Mouse (Mus musculus): ENCODE data around the gene Bcs1l.

The Bcs1l gene

GRCm38 (mm10) chr1:74584616-74585398 lies 3.3 kb upstream of the Bcs1l start:
- H3K9me3 ChIP-seq (ENCODE audit: low read length), result no peaks in the 10 kb centered on the region
- H3K4me1 ChIP-seq (replicated peaks; ENCODE audit: low read depth, low read length), result peaks cover 62% of the 10 kb centered on the region
- no peaks in the 10 kb centered on the region for H3K27me3 ChIP-seq (ENCODE audit: insufficient read depth, low read length)
- no peak for TF ChIP-seq NANOG (IDR thresholded peaks at IDR 0.05; ENCODE audit: borderline replicate concordance, low read length)
- TF ChIP-seq CTCF (conservative IDR thresholded peaks at IDR 0.05; ENCODE audit: low read length), result no peak
- peaks cover 53% of the 10 kb centered on the region for H3K36me3 ChIP-seq (ENCODE audit: insufficient read depth, low read length)
- no peak overlapping the region for H3K4me3 ChIP-seq (replicated peaks; ENCODE audit: low read length)

- peaks cover 59% of the 10 kb centered on the region for H3K4me1 ChIP-seq (replicated peaks; ENCODE audit: low read depth, low read length)
- H3K4me3 ChIP-seq (replicated peaks; ENCODE audit: low read length), result peak overlapping the region; percentile 99
- TF ChIP-seq CTCF (conservative IDR thresholded peaks at IDR 0.05; ENCODE audit: low read length) (no peak), POU5F1 (IDR thresholded peaks at IDR 0.05; ENCODE audit: borderline replicate concordance, low read length) (no peak), NANOG (IDR thresholded peaks at IDR 0.05; ENCODE audit: borderline replicate concordance, low read length) (no peak)
These were observed 786 bp upstream of the Bcs1l start for GRCm38 (mm10) chr1:74587233-74587772.

GRCm38 (mm10) chr1:74594434-74594833 lies 6.3 kb downstream of the Bcs1l start:
- Histone ChIP-seq H3K36me3 (ENCODE audit: insufficient read depth, low read length) (peaks cover 94% of the 10 kb centered on the region), H3K4me1 (replicated peaks; ENCODE audit: low read depth, low read length) (peaks cover 12% of the 10 kb centered on the region), H3K4me3 (replicated peaks; ENCODE audit: low read length) (no peak overlapping the region), H3K9me3 (ENCODE audit: low read length) (no peaks in the 10 kb centered on the region), H3K27me3 (ENCODE audit: insufficient read depth, low read length) (no peaks in the 10 kb centered on the region)
- TF ChIP-seq CTCF (conservative IDR thresholded peaks at IDR 0.05; ENCODE audit: low read length) (no peak), POU5F1 (IDR thresholded peaks at IDR 0.05; ENCODE audit: borderline replicate concordance, low read length) (no peak), NANOG (IDR thresholded peaks at IDR 0.05; ENCODE audit: borderline replicate concordance, low read length) (no peak)

More at GRCm38 (mm10) chr1:74587233-74587772, 786 bp upstream of the Bcs1l start:
- Histone ChIP-seq H3K27me3 (ENCODE audit: insufficient read depth, low read length) (no peaks in the 10 kb centered on the region), H3K9me3 (ENCODE audit: low read length) (no peaks in the 10 kb centered on the region), H3K36me3 (ENCODE audit: insufficient read depth, low read length) (peaks cover 58% of the 10 kb centered on the region)

GRCm38 (mm10) chr1:74600501-74601266 lies 12.6 kb downstream of the Bcs1l start:
- Histone ChIP-seq H3K9me3 (ENCODE audit: low read length) (no peaks in the 10 kb centered on the region), H3K27me3 (ENCODE audit: insufficient read depth, low read length) (no peaks in the 10 kb centered on the region), H3K4me1 (replicated peaks; ENCODE audit: low read depth, low read length) (peaks cover 10% of the 10 kb centered on the region), H3K36me3 (ENCODE audit: insufficient read depth, low read length) (peaks cover 39% of the 10 kb centered on the region), H3K4me3 (replicated peaks; ENCODE audit: low read length) (peak overlapping the region; percentile 94)
- no peak for TF ChIP-seq NANOG (IDR thresholded peaks at IDR 0.05; ENCODE audit: borderline replicate concordance, low read length)

- TF ChIP-seq CTCF (conservative IDR thresholded peaks at IDR 0.05; ENCODE audit: low read length) (no peak), POU5F1 (IDR thresholded peaks at IDR 0.05; ENCODE audit: borderline replicate concordance, low read length) (no peak), NANOG (IDR thresholded peaks at IDR 0.05; ENCODE audit: borderline replicate concordance, low read length) (no peak)
- no peaks in the 10 kb centered on the region for H3K27me3 ChIP-seq (ENCODE audit: insufficient read depth, low read length)
- H3K4me1 ChIP-seq (replicated peaks; ENCODE audit: low read depth, low read length), result peaks cover 10% of the 10 kb centered on the region
- no peaks in the 10 kb centered on the region for H3K9me3 ChIP-seq (ENCODE audit: low read length)
- H3K36me3 ChIP-seq (ENCODE audit: insufficient read depth, low read length), result peaks cover 33% of the 10 kb centered on the region
- H3K4me3 ChIP-seq (replicated peaks; ENCODE audit: low read length), result peak within 1 kb of the TSS; percentile 94
These were observed 13.3 kb downstream of the Bcs1l start, which contains the start of the genes Rnf25 and Stk36 for GRCm38 (mm10) chr1:74601267-74601962. Gene Rnf25, minus strand, starts transcription at chr1:74601397. Gene Stk36, plus strand, starts transcription at chr1:74601445.

GRCm38 (mm10) chr1:74624183-74624582 lies 36.1 kb downstream of the Bcs1l start:
- Histone ChIP-seq H3K27me3 (ENCODE audit: insufficient read depth, low read length) (no peaks in the 10 kb centered on the region), H3K36me3 (ENCODE audit: insufficient read depth, low read length) (no peaks in the 10 kb centered on the region), H3K4me1 (replicated peaks; ENCODE audit: low read depth, low read length) (peaks cover 4% of the 10 kb centered on the region; the same call in 1 of the 2 replicates), H3K4me3 (replicated peaks; ENCODE audit: low read length) (no peak overlapping the region), H3K9me3 (ENCODE audit: low read length) (no peaks in the 10 kb centered on the region)
- TF ChIP-seq POU5F1 (IDR thresholded peaks at IDR 0.05; ENCODE audit: borderline replicate concordance, low read length), result no peak
- TF ChIP-seq NANOG (IDR thresholded peaks at IDR 0.05; ENCODE audit: borderline replicate concordance, low read length), result no peak
- no peak for TF ChIP-seq CTCF (conservative IDR thresholded peaks at IDR 0.05; ENCODE audit: low read length)

- no peaks in the 10 kb centered on the region for H3K27me3 ChIP-seq (ENCODE audit: insufficient read depth, low read length)
- H3K4me1 ChIP-seq (replicated peaks; ENCODE audit: low read depth, low read length), result peaks cover 4% of the 10 kb centered on the region; the same call in 1 of the 2 replicates
- H3K36me3 ChIP-seq (ENCODE audit: insufficient read depth, low read length), result no peaks in the 10 kb centered on the region
- no peak overlapping the region for H3K4me3 ChIP-seq (replicated peaks; ENCODE audit: low read length)
- no peaks in the 10 kb centered on the region for H3K9me3 ChIP-seq (ENCODE audit: low read length)
- TF ChIP-seq POU5F1 (IDR thresholded peaks at IDR 0.05; ENCODE audit: borderline replicate concordance, low read length), result no peak
- TF ChIP-seq NANOG (IDR thresholded peaks at IDR 0.05; ENCODE audit: borderline replicate concordance, low read length), result no peak
- no peak for TF ChIP-seq CTCF (conservative IDR thresholded peaks at IDR 0.05; ENCODE audit: low read length)
These were observed 38.0 kb downstream of the Bcs1l start for GRCm38 (mm10) chr1:74626076-74626475.

- Histone ChIP-seq H3K4me3 (replicated peaks; ENCODE audit: low read length) (0 out of 2 replicates have a peak overlapping the region, but pooled peaks have one; percentile 11), H3K27me3 (ENCODE audit: insufficient read depth, low read length) (no peaks in the 10 kb centered on the region), H3K4me1 (replicated peaks; ENCODE audit: low read depth, low read length) (peaks cover 4% of the 10 kb centered on the region; the same call in 1 of the 2 replicates), H3K9me3 (ENCODE audit: low read length) (no peaks in the 10 kb centered on the region), H3K36me3 (ENCODE audit: insufficient read depth, low read length) (no peaks in the 10 kb centered on the region)
- no peak for TF ChIP-seq POU5F1 (IDR thresholded peaks at IDR 0.05; ENCODE audit: borderline replicate concordance, low read length)
- TF ChIP-seq NANOG (IDR thresholded peaks at IDR 0.05; ENCODE audit: borderline replicate concordance, low read length), result no peak
- no peak for TF ChIP-seq CTCF (conservative IDR thresholded peaks at IDR 0.05; ENCODE audit: low read length)
These were observed 39.9 kb downstream of the Bcs1l start for GRCm38 (mm10) chr1:74628001-74628400.

Measured in E14TG2a.4 (cell line).